Mouse (Mus musculus) embryo, embryonic 10 days (tissue): ENCODE results near the gene Ticam1.

Experiments used
- DNase-seq: peaks from one replicate; pipeline ENCODE4 v3.0.0-alpha.2; 2015; ENCODE audit warnings: low spot score

Ticam1 gene

DNA sequence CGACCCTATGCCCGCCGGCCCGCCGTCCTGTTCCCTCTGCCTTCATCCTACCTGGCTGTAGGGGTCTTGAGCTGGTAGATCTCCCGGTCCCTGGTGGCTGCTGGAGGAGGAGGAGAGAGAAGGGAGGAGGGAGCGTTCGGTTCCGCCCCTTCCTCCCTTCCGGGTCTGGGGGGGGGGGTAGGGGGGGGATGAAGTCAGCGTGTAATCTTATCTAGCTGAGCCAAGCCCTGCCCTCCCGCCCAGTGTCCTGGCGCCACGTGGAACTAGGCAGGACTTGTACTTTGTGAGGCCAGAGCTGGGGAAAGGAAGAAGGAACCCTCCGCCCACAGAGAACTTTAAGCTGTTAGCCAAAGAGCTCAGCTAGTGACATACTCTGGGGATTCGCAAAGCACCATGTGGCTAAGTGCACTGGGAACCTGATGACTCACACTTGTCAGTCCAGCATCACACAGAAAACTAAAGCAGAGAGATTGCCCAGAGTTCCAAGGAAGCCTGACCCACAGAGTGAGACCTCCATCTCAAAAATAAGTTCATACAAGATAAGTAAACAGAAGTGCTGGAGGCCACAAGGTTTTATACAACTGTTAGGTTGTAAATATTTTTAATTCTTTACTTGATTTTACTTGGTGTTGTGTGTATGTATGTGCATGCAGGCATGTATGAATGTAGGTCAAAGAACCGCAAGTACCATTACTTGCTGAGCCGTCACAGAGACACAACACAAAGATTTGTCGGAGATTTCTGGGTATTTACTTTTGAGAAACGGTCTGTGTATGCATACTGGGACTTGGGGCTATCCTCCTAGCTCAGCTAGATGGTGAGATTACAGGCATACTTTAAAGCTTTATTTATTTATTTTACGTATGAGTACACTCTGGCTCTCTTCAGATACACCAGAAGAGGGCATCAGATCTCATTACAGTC is at the start of gene Ticam1:
TSS of gene Ticam1 (minus strand) at position 144 of the 924 bp plus-strand sequence.
- peak; percentile 97 for DNase-seq

DNA sequence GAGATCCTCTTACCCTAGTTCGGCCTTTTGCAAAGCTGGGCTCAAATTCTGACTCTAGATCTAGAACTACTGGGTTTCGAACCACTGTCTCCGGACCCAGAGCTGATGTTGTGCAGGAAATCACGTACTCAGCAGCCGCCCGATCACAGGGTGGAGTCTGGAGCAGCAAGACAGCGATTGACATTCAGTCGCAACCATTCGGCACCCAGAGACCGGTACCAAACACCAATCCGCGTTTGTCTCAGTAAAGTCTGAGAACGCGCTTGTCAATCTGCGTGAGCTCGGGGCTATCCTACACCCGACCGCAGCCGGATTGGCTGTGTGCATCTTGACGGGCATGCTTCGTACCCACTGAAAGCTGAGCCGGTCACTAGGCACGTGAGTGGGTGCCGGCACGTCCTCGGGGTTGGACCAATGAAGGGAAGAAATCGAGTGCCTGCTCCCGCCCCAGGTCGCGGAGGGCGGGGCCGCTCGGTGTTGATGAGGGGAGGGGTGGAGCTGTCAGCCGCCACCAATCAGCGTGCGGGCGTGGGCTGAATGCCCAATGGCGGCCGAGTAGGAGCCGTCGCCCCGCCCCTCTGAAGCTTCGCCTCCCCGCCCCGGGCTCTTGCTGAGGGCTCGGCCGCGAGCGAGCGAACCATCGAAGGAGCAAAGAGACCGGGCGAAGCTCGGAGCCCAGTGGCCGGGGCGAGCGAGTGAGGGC is 49.0 kb upstream of the Ticam1 start, which contains the start of gene Kdm4b:
TSS of gene Kdm4b (plus strand) at position 613 of the 703 bp plus-strand sequence.
- peak; percentile 99 for DNase-seq

DNA sequence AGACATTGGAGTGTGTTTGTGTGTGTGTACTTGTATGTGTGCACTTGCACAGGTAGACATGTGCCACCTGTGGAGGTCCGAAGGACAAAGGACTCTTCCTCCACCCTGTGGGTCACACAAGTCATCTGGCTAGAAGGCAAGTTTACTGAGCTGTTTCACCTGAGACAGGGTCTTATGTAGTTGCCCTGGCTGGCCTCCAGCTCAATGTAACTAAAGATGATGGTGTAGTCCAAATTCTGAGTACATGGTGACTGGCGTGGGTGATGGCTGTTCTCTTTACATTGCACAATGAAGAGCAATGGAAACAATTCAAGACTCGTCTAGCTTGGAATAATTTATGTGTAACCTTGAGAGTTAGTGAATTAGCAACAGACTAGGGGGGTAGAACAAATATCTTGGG is 47.8 kb upstream of the Ticam1 start:
- no peak for DNase-seq

DNA sequence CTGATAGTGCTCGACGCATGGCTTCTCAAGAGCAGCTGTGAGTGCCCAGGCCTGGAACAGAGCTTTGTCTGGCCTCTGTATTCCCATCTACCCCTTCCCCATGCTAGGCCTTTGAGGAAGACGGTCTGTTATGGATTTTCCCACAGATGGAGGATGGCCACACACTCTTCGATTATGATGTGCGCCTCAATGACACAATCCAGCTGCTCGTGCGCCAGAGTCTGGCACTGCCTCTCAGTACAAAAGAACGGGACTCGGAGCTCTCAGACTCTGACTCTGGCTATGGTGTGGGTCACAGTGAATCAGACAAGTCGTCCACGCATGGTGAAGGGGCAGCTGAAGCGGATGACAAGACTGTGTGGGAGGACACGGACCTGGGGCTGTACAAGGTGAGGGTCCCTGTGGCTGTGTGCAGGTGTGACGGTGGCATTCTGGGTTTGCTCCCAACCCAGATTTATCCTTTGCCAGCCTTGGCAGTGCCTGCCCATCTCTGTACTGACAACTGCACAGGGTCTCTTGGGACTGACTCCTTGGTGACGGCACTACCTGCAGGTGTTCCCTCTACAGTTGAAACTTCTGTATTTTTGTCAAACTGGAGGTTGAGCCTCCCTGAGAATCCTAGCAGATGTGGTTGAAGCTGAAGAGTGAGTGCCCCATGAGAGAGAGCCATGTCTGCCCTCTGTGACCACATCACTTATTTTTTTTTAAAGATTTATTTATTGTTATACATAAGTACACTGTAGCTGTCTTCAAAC is 32.8 kb upstream of the Ticam1 start:
- no peak for DNase-seq

DNA sequence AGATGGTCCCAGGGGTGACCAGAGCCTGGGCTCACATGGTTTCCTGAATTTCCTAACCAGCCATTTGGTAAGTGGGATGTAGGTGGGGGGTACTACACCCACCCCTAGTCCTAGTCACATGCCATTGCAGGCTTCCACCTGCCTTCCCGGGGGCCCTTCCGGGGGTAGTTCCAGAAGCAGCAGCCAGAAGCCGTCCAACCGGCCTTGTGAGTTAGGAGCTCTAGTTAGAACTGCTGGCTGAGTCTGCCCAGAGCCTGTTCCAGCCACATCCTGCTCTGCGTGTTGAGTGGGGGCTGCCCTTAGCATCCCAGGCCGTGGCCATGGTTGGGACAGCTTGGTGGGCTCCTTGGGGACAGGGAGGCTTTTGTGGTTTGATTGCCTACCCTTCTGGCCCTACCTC is 31.5 kb upstream of the Ticam1 start:
- no peak for DNase-seq

DNA sequence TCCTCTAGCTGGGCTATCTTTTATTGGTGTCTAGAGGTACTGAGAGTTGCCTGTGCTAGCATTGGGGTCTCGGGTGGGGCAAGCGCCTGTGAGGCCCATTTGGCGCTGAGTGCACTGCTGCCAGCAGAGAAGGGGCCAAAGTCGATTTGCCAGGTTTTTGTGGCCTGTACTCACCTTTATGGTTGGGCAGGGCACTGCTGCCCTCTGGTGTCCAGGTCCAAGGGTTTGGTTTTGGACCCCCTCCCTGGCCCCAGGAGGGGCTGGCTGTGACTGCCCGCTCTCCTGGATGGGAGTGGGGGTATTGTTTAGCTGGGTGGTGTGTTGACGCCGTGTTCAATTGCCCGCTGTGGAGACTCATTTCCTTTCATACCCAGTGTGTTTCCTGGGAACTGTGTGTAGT is 29.2 kb upstream of the Ticam1 start:
- DNase-seq = no peak

DNA sequence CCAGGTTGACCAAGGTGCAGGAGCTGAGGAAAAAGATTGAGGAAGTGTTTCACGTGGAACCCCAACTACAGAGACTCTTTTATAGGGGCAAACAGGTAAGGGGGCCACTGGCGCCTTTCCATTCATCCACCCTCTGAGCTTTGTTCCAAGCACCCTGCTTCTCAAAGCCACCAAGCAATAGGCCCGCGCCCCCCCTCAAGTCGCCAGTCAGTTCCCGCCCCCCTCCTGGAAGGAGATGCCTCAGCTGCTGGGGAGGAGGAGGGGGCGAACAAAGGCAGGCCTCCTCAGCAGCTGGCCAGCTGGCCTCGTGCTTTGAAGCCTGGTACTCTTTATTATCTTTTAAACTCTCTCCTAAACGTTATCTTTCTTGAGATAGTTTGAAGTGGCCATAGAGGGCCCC is 28.6 kb upstream of the Ticam1 start:
- DNase-seq = no peak

DNA sequence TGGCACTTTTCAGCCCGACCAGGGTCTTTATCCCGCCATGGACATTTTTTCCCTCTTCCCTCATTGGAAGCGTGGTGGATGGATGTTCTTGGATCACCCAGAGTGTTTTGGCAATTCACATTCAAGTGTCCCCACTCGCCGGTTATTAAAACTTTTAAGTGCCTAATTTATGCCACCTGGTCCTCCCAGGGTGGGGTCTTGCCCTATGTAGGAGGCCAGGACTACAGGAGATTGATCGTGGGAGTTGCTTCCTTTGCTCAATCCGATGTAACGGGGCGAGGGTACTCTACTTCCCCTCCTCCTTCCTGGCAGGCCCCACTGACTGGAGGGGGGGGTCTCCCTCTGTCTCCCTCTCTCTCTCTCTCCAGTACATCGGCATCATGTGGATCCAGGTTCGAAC is 28.1 kb upstream of the Ticam1 start:
- no peak for DNase-seq

DNA sequence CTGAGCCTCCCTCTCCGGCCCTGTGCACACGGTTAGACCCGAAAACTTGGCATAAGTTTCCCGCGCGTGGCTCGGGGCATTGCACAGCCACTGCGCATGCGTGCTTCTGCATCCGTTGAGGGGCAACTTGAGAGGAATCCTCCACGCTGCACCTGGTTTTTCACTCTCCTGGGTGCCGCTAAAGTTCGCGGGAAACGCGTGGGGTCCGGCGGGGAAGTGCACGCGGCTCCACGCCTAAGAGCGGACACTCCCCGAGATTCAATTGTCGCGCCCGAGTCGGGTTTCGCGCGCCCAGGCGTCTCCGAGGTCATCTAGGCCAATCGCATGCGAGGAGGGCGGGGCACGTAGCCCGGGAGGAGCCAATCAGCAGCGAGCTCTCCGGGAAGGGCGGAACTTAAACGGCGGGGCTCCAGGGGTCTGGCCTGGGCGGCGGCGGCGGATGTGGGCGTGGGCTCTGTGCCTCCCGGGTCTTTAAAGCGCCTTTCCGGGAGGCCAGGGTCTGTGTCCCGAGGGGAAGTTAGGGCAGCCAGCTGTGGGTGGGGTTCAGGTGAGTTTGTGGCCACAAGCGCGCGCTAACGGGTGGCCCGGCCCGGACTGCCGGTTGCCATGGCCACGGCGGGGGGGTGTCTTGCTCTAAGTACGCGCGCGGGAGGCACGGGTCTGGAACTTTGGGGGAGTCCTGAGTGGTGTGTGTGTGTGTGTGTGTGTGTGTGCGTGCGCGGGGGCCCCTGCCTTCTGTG is 27.4 kb upstream of the Ticam1 start:
- peak; percentile 98 for DNase-seq

DNA sequence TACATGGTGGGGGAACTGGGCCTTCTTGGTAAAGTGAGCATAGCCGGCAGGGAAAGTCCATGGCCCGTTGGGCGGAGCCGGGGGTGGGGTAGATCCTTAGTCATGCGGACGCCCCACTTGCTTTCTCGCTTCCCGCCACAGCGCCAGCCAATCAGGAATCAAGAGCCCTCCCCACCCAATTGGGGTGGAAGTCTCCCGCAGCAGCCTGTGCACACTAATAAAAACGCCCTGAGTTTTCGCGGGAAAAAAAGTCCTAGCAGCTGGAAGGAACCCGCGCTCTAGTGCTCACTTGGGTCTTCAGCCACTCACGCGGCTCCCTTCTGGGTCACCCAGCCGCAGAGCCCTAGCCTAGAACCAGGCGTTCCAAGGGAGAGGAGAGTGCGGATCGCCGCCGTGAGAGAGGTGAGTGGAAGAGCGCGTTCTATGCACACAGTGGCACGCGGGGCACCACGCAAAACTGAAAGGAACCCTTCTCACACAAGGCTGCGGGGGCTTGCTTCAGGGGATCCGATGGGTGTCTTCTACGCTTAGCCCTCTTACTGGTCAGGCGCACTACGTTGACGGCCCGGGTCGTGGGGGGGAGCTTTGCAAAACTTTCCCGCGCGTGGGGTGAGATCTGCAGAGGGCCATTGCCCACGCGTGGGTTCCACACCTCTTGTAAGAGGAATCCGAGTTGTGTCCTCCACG is 26.7 kb upstream of the Ticam1 start, which contains the start of gene Uhrf1:
TSS of gene Uhrf1 (plus strand) at position 162 of the 687 bp plus-strand sequence.
- DNase-seq = peak; percentile 94

DNA sequence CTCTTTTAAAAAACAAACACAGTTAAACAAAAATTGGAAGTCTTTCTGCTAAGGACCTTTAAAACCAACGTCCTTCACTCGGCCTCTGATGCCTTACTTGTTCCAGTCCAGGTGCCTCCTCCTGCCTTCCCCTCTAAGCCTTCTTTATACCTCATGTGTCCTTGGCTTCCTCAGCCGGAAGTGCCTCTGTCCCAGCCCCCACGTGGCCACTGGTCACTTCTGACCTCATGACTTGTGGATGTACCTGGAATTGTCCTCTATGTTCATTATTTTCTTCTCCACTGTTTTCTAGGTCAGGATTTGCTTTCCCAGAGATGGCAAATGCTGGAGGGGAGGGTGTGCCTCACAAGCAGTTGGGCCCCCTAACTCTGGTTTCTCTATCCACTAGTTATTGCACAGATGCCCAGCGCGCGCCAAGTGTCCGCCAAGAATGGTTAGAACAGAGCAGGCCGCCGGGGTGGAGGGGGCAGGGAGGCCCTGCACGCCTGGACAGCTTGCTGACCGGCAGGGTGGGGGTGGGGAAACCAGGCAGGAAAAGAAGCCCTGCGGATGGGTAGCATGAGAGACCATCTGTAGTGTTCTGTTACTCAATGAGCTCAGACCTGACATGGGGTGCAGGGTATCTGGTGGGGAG is 25.9 kb upstream of the Ticam1 start:
- peak; percentile 76 for DNase-seq

DNA sequence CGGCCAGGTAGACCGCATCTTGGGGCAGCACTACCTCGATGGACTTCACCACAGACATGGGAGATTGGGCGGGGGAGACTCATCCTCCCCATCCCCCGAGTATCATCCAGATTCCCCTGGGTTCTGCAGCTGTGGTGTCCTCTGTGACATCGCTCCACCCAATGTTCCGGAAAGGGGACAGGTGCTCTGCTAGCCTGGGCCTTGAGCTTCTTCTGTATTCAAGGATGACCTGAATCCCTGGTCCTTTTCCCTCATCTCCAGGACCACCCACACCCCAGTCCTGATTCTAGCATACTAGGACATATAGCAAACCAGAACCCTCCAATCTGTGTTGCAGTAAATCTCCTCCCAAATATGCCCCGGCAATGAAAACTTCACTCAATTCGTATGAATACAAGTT is 23.6 kb upstream of the Ticam1 start, which contains the start of gene Arrdc5:
TSS of gene Arrdc5 (minus strand) at position 101 of the 400 bp plus-strand sequence.
- DNase-seq = no peak

DNA sequence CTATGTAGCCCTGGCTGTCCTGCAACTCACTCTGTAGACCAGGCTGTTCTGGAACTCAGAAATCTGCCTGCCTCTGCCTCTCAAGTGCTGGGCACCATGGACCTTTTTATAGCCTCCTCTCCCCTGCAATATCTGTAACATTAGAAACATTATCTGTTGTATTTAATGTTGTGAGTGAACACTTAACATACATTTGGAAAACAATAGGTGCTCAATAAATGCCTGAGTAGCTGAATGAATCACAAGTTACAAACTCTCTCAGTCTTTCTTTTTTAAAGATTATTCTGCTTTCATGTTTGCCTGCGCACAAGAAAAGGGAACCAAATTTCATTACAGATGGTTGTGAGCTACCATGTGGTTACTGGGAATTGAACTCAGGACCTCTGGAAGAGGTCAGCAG is 21.7 kb upstream of the Ticam1 start:
- no peak for DNase-seq

DNA sequence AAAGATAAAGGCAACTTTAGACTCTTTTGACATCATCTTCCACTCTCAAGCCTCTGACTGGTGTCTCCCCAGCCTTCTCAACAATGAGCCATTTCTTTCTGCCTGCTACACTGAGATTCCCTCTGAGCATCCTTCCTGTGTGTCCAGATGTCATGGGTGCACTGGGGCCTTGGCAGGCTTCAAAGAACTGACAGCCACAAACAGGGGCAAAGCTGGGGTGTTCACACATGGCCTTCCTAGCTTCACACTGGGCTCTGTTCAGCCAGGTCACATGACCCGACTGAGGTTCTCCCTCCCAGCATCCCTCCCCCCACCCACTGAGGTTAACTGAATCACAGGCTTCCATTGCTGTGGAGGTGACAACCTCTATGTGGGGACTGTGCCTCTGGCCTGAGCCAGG is 19.6 kb upstream of the Ticam1 start:
- DNase-seq = no peak

DNA sequence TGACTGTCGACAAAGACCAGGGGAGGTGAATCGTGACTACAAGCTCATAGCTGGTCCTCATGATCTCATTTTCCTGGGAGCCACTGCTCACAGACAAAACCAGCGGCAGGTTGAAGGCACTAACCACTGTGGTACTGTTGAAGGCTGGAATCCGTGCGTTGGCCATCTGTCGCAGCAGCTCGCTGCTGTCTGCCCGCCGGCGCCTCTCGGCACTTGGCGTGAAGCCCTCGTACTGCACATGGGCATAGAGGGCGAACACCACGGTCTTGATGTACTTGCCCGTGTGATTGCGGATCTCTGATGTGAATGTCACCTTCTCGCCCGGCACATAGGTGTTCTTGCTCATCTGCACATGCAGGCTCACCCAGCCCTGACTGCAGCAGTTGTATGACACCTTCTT is 17.7 kb upstream of the Ticam1 start:
- no peak for DNase-seq

DNA sequence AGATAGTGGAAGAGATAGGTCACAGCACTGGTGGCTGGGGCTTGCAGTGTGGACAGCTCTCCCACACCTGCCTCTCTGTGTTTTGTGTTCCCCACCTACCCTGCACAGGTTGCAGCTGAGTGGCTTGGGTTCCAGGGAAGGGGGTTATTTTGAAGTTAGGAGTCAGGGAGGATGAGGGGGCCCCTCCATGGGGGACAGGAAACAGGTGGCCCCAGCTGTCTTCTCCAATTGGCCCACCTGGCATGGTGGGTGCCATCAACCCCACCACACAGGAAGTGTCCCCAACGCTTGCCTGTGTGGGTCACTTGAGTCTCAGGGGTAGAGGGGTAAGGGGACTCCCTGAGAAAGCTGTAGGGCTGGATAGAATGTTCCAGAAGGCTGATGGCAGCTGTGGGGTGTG is 16.7 kb upstream of the Ticam1 start:
- no peak for DNase-seq

DNA sequence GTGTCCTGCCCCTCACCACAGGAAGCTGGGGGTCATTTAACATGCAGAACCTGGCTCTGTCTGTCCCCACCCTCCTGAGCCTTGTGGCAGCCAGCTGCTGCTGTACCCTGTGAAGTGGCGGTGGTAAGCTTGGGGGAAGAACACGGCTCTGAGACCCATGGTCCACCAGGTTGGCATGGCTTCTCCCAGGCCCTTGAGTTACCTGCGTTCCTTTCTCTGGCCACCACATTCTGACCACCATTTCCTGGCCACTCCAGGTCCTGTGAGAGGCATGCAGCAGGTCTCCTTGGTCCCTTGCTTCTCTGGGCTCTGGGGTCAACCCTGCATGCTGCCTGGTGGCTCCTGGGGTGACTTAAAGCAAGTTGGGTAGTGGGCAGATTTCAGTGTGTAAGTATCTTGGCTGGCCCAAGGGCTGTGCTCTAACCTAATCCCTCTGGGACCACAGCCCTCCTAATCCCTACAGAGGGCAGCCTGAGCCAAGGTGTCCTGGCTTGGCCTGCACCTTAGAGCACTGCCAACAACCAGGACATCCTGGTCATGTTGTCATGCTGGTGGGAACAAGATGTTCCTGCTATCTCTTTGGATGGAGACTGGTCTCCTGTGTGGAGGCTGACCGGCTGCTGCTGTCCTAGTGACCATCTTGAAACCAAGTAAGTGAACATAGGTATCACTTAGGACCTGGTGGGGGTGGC is 16.1 kb upstream of the Ticam1 start, which contains the start of gene Plin3:
TSS of gene Plin3 (minus strand) at position 343 of the 692 bp plus-strand sequence.
- no peak for DNase-seq

DNA sequence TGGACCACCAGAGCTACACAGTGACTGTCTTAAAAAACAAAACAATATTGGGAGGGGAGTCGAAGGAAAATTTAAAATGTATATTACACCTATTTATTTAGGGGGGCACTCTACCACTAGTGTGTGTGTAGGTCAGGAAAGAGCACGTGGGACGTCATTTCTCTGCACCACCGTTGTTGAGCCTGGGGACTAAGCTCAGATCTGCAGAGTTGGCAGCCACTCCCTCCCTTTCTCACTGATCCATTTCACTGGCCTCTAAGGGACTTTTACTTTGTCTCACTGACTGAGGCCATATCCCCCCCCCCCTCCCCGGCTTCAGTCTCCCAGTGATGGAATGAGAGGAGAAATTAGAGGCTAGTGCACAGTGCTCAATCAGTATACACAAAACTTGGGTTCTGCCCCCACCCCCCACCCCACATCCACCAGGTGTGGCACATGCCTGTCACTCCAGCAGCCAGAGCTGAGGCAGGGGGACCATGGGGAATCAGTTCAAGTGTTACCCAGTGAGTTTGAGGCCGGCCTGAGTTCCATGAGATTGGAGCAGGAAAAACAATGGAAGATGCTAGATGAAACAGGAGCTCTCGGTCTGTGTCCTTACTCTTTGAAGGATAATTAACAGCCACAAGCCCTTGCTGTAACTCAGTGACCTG is 15.4 kb upstream of the Ticam1 start:
- no peak for DNase-seq

DNA sequence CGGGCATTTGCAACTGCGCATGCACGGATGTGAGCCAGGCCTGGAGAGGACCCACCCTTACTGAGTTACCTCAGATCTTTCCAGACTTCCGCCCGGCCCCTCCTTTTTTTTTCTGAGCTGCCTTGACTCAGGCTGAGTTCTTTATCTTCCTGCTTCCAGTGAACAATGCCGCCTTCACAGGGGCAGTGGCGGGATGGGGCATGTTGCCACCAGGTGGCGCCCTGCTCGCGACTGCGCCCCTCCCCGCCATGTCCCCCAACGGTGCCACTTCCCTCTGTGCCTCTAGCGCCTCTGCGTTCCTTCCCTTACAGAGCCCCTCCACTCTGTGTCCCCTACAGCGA is 14.6 kb upstream of the Ticam1 start:
- DNase-seq = peak; percentile 93
